Mouse (Mus musculus): ENCODE measurements around the gene Adamtsl3. TPM values are rescaled to one million over a fixed set of nuclear protein-coding genes. Genes with fewer than 3 reads are reported as not detected.

Gene Adamtsl3
- total RNA-seq, 2 experiments from 2014 or later = 1.5 to 1.8 TPM

- DNase-seq (ENCODE audit: extremely low spot score in 1 of 2, low spot score in 1 of 2) = no peak
Measured at GRCm38 (mm10) chr7:82590931-82591330, 255.4 kb downstream of the Adamtsl3 start.

GRCm38 (mm10) chr7:82602008-82602407, 266.5 kb downstream of the Adamtsl3 start:
- DNase-seq (ENCODE audit: extremely low spot score in 1 of 2, low spot score in 1 of 2) = no peak

- no peak for DNase-seq (ENCODE audit: extremely low spot score in 1 of 2, low spot score in 1 of 2)
Measured at GRCm38 (mm10) chr7:82605425-82605824, 269.9 kb downstream of the Adamtsl3 start.

- peak in 1 of 2 experiments; percentile 39 for DNase-seq (ENCODE audit: extremely low spot score in 1 of 2, low spot score in 1 of 2)
Measured at GRCm38 (mm10) chr7:82609629-82610028, 274.1 kb downstream of the Adamtsl3 start.

GRCm38 (mm10) chr7:82625342-82625741, 289.8 kb downstream of the Adamtsl3 start:
- DNase-seq (ENCODE audit: extremely low spot score in 1 of 2, low spot score in 1 of 2) = peak in 1 of 2 experiments; percentile 7

- no peak for DNase-seq (ENCODE audit: extremely low spot score in 1 of 2, low spot score in 1 of 2)
Measured at GRCm38 (mm10) chr7:82647183-82647582, 311.7 kb downstream of the Adamtsl3 start.

- DNase-seq (ENCODE audit: extremely low spot score in 1 of 2, low spot score in 1 of 2) = no peak
Measured at GRCm38 (mm10) chr7:82647909-82648308, 312.4 kb downstream of the Adamtsl3 start.

GRCm38 (mm10) chr7:82648353-82649080, 313.0 kb downstream of the Adamtsl3 start, which contains the start of the genes Saxo2 and Efl1:
Gene Saxo2, minus strand, starts transcription at chr7:82648528.
Gene Efl1, plus strand, starts transcription at chr7:82648614.
- DNase-seq (ENCODE audit: extremely low spot score in 1 of 2, low spot score in 1 of 2) = peak; percentile 89 to 94

GRCm38 (mm10) chr7:82649081-82649445, 313.6 kb downstream of the Adamtsl3 start:
- DNase-seq (ENCODE audit: extremely low spot score in 1 of 2, low spot score in 1 of 2) = no peak

Other genes starting within 250 kb of the Adamtsl3 start
- 10 to 100 TPM; 58.4 to 65.9 TPM for gene Sh3gl3, start 161.9 kb upstream of the Adamtsl3 start, total RNA-seq (2021)